Mouse (Mus musculus): Measurements from ENCODE around the gene Spata2l. TPM values are rescaled to one million over a fixed set of nuclear protein-coding genes. Genes with fewer than 3 reads are reported as not detected.

Gene Spata2l
- total and polyA plus RNA-seq, 3 experiments, result 1.9 to 3.1 TPM; not detected in 1

DNA sequence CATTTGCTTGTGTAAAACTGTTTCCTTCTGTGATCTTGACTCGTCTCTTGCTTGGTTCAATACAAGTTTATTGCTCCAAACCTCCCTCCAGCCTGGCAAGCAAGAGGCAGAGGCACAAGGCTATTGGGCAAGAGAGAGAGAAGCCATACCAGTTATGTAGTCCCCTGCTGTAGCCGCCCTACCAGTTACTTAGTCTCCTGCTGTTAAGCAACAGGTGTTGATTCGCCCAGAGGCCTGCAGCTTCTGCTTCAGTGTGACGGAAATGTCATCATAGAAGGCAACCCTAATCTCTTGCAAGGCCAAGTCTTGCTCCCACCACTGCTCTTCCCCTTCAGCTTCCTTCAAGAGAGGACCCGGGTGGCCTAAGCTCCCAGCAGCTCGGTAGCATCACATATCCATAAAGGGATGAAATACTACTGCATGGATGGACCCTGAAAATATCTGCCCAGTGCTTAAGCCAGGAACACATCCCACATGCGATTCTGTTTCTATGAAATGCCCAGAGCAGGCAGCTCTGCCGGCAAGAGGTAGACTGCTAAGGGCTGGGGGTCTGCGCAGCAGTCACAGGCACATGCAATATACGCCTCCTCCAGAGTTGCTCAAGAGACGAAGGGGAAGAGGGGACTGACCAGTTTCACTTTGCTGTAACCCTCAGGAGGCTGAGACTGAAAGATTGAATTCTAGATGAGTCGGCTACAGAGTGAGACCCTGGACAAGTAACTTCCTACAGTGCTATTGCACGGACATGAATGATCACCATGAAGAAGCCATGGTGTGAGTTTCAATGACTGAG, 44.5 kb upstream of the Spata2l start:
- Histone ChIP-seq H3K27me3 (ENCODE audit: control insufficient read depth in 1 of 2, insufficient read depth in 2 of 2, low read length in 2 of 2) (no peaks in the 10 kb centered on the region), H3K79me2 (ENCODE audit: control insufficient read depth, insufficient read depth, low read length, poor library complexity) (no peaks in the 10 kb centered on the region), H3K27ac (ENCODE audit: control insufficient read depth, low read depth, low read length) (no peak overlapping the region), H3K9me3 (replicated peaks; ENCODE audit: insufficient read depth, low read length) (no peaks in the 10 kb centered on the region), H3K4me1 (ENCODE audit: control insufficient read depth in 1 of 2, insufficient read depth in 2 of 2, low read length in 2 of 2) (no peaks in the 10 kb centered on the region), H3K9ac (ENCODE audit: control insufficient read depth, low read depth, low read length, poor library complexity, severe bottlenecking) (no peak overlapping the region), H3K36me3 (ENCODE audit: control insufficient read depth in 1 of 2, insufficient read depth in 2 of 2, low read length in 2 of 2) (peaks cover 0 to 2% of the 10 kb centered on the region in 2 experiments; a peak in 1 of 4 replicates), H3K4me3 (ENCODE audit: control insufficient read depth in 1 of 2, insufficient read depth in 1 of 2, low read depth in 2 of 2, low read length in 2 of 2) (no peak overlapping the region)
- TF ChIP-seq HCFC1 (IDR thresholded peaks at IDR 0.05; ENCODE audit: low read depth, low read length) (no peak), MAFK (IDR thresholded peaks at IDR 0.05; ENCODE audit: borderline replicate concordance, low read depth, low read length) (no peak)
- DNase-seq (ENCODE audit: low read depth, low spot score), result no peak

DNA sequence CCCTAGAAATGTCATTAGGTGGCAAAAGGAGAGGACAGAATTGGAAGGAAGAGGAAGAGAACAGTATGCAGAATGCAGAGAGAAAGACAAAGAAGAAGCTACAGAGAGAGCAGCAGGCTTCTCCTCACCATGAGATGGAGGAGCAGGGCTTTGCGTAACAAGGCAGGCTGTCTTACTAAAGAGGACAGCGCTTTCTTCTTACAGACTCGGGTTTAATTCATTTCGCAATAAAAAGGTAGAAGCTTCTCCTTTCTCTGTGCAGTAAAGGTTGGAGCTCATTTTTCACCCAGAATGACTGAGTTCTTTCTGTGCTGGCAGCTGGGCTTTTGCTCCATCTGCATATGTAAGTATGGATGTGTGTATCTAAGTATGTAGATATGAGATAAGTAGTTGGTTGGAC, 43.8 kb upstream of the Spata2l start:
- H3K27ac ChIP-seq (ENCODE audit: control insufficient read depth, low read depth, low read length), result no peak overlapping the region
- no peaks in the 10 kb centered on the region for H3K79me2 ChIP-seq (ENCODE audit: control insufficient read depth, insufficient read depth, low read length, poor library complexity)
- no peaks in the 10 kb centered on the region for H3K9me3 ChIP-seq (replicated peaks; ENCODE audit: insufficient read depth, low read length)
- no peaks in the 10 kb centered on the region for H3K4me1 ChIP-seq (ENCODE audit: control insufficient read depth in 1 of 2, insufficient read depth in 2 of 2, low read length in 2 of 2)
- H3K9ac ChIP-seq (ENCODE audit: control insufficient read depth, low read depth, low read length, poor library complexity, severe bottlenecking), result no peak overlapping the region
- no peak for DNase-seq (ENCODE audit: low read depth, low spot score)
- no peaks in the 10 kb centered on the region for H3K27me3 ChIP-seq (ENCODE audit: control insufficient read depth in 1 of 2, insufficient read depth in 2 of 2, low read length in 2 of 2)
- peaks cover 0 to 2% of the 10 kb centered on the region in 2 experiments; a peak in 1 of 4 replicates for H3K36me3 ChIP-seq (ENCODE audit: control insufficient read depth in 1 of 2, insufficient read depth in 2 of 2, low read length in 2 of 2)
- no peak overlapping the region for H3K4me3 ChIP-seq (ENCODE audit: control insufficient read depth in 1 of 2, insufficient read depth in 1 of 2, low read depth in 2 of 2, low read length in 2 of 2)
- no peak for TF ChIP-seq MAFK (IDR thresholded peaks at IDR 0.05; ENCODE audit: borderline replicate concordance, low read depth, low read length)
- no peak for TF ChIP-seq ZMIZ1 (IDR thresholded peaks at IDR 0.05; ENCODE audit: low read depth, low read length)
- TF ChIP-seq TCF12 (IDR thresholded peaks at IDR 0.05; ENCODE audit: low read depth, low read length), result no peak
- TF ChIP-seq ZNF384 (IDR thresholded peaks at IDR 0.05; ENCODE audit: low read depth, low read length), result no peak
- no peak for TF ChIP-seq MYC (IDR thresholded peaks at IDR 0.05; ENCODE audit: low read depth, low read length)
- TF ChIP-seq USF2 (IDR thresholded peaks at IDR 0.05; ENCODE audit: borderline replicate concordance in 1 of 2, insufficient read depth in 1 of 2, low read depth in 1 of 2, low read length in 2 of 2), result no peak
- no peak for TF ChIP-seq TBP (IDR thresholded peaks at IDR 0.05; ENCODE audit: low read depth, low read length)
- no peak for TF ChIP-seq MAZ (IDR thresholded peaks at IDR 0.05; ENCODE audit: low read depth, low read length)
- TF ChIP-seq UBTF (IDR thresholded peaks at IDR 0.05; ENCODE audit: borderline replicate concordance, insufficient read depth, low read depth, low read length), result no peak
- TF ChIP-seq SIN3A (IDR thresholded peaks at IDR 0.05; ENCODE audit: low read length), result no peak
- TF ChIP-seq JUND (IDR thresholded peaks at IDR 0.05; ENCODE audit: low read depth, low read length), result no peak
- TF ChIP-seq POLR2A (IDR thresholded peaks at IDR 0.05; ENCODE audit: control insufficient read depth in 1 of 2, insufficient read depth in 1 of 2, low read depth in 1 of 2, low read length in 2 of 2, poor library complexity in 1 of 2), result no peak
- TF ChIP-seq NRF1 (IDR thresholded peaks at IDR 0.05; ENCODE audit: insufficient read depth, low read depth, low read length, poor library complexity, severe bottlenecking), result no peak
- no peak for TF ChIP-seq CTCF (IDR thresholded peaks at IDR 0.05 in 2 of 3, conservative IDR thresholded peaks at IDR 0.05 in 1 of 3; ENCODE audit: control insufficient read depth in 1 of 3, insufficient read depth in 1 of 3, low read depth in 2 of 3, low read length in 3 of 3, poor library complexity in 1 of 3, severe bottlenecking in 1 of 3)
- TF ChIP-seq EP300 (IDR thresholded peaks at IDR 0.05; ENCODE audit: low read depth in 1 of 2, low read length in 2 of 2), result no peak
